Mouse (Mus musculus): ENCODE results near the gene Sppl3. TPM values are rescaled to one million over a fixed set of nuclear protein-coding genes. Genes with fewer than 3 reads are reported as not detected.

Sppl3 gene
- polyA plus RNA-seq, 1 experiment from 2014 or later: 23.6 TPM

DNA sequence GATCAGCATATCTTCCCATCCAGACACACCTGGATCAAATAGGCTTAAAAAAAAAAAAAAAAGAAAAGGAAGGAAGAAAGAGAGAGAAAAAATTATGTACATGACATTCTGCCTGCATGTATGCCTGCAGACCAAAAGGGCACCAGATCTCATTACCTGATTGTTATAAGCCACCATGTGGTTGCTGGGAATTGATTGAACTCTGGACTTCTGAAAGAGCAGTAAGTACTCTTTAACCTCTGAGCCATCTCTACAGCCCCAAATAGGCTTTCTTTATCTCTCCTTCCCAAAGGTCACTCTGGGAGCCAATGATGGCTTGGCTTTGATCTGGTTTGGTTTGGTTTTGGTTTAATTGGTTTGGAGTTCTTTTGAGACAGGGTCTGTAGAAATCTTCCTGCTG, 25.9 kb upstream of the Sppl3 start:
- DNase-seq (ENCODE audit: low spot score, missing footprints) (peak; percentile 45), ATAC-seq (ENCODE audit: low FRiP score) (no peak)
- no peaks in the 10 kb centered on the region for H3K36me3 ChIP-seq (ENCODE audit: control insufficient read depth, insufficient read depth, low read length)

DNA sequence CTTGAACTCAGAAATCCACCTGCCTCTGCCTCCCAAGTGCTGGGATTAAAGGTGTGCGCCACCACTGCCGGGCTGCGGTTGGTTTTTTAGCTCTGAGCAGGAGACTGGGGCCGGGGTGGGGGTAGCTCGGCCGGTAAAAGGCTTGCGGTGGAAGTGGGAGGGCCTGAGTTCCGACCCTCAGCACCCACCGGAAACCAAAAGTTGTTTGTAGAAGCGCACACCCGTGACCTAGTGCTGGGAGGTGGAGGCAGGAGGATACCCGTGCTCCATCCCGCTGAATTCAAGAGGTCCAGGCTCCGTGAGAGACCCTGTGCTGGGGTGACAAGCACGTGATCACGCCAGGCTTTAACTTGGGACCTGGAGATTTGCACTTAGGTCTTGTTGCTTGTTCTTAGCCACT, 14.5 kb upstream of the Sppl3 start:
- H3K9me3 ChIP-seq (ENCODE audit: control insufficient read depth, low read length): no peaks in the 10 kb centered on the region
- 88% methylated on average over 16 of the region's 16 CpGs for WGBS
- ATAC-seq (ENCODE audit: low FRiP score) (no peak), DNase-seq (ENCODE audit: low spot score, missing footprints) (peak; percentile 70)
- H3K9ac ChIP-seq (ENCODE audit: low read length): no peak overlapping the region
- H3K27me3 ChIP-seq (ENCODE audit: control insufficient read depth, insufficient read depth, low read length): no peaks in the 10 kb centered on the region
- H3K4me1 ChIP-seq (ENCODE audit: control insufficient read depth, insufficient read depth, low read length): no peaks in the 10 kb centered on the region
- no peak overlapping the region for H3K4me3 ChIP-seq (ENCODE audit: low read depth, low read length)
- no peak overlapping the region for H3K27ac ChIP-seq (ENCODE audit: low read depth, low read length)
- H3K4me2 ChIP-seq: no peak overlapping the region
- H3K36me3 ChIP-seq (ENCODE audit: control insufficient read depth, insufficient read depth, low read length): no peaks in the 10 kb centered on the region

More for the DNA sequence above, 25.9 kb upstream of the Sppl3 start:
- Histone ChIP-seq H3K27me3 (ENCODE audit: control insufficient read depth, insufficient read depth, low read length) (no peaks in the 10 kb centered on the region), H3K9me3 (ENCODE audit: control insufficient read depth, low read length) (no peaks in the 10 kb centered on the region), H3K4me1 (ENCODE audit: control insufficient read depth, insufficient read depth, low read length) (no peaks in the 10 kb centered on the region; the same call in 1 of the 2 replicates), H3K9ac (ENCODE audit: low read length) (no peak overlapping the region), H3K27ac (ENCODE audit: low read depth, low read length) (no peak overlapping the region), H3K4me2 (no peak overlapping the region), H3K4me3 (ENCODE audit: low read depth, low read length) (no peak overlapping the region)

DNA sequence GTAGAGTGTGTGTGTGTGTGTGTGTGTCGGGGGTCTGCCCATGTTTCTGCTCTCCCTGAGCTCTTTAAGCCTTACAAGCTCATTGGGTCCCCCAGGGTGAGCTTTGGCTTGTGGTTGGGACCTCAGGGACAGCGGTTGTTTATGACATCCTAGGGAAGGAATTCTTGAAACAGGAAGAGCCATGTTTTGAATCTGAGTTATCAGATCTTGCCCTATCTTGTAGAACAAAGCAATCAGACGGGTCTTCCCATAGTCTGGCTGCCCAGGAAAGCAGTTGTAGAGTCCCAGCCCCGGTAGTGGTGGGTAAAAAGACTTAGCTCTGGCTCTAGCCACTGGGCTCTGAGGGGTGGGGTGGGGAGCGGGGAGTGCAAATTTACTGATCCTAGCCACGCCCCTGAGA, 13.6 kb upstream of the Sppl3 start:
- H3K9me3 ChIP-seq (ENCODE audit: control insufficient read depth, low read length): no peaks in the 10 kb centered on the region
- no peak overlapping the region for H3K9ac ChIP-seq (ENCODE audit: low read length)
- H3K27me3 ChIP-seq (ENCODE audit: control insufficient read depth, insufficient read depth, low read length): no peaks in the 10 kb centered on the region
- no peaks in the 10 kb centered on the region for H3K36me3 ChIP-seq (ENCODE audit: control insufficient read depth, insufficient read depth, low read length)
- peak; percentile 62 for DNase-seq (ENCODE audit: low spot score, missing footprints)
- no peaks in the 10 kb centered on the region for H3K4me1 ChIP-seq (ENCODE audit: control insufficient read depth, insufficient read depth, low read length)
- 78% methylated on average over 6 of the region's 6 CpGs for WGBS
- no peak for ATAC-seq (ENCODE audit: low FRiP score)
- no peak overlapping the region for H3K4me2 ChIP-seq
- no peak overlapping the region for H3K4me3 ChIP-seq (ENCODE audit: low read depth, low read length)
- H3K27ac ChIP-seq (ENCODE audit: low read depth, low read length): no peak overlapping the region

DNA sequence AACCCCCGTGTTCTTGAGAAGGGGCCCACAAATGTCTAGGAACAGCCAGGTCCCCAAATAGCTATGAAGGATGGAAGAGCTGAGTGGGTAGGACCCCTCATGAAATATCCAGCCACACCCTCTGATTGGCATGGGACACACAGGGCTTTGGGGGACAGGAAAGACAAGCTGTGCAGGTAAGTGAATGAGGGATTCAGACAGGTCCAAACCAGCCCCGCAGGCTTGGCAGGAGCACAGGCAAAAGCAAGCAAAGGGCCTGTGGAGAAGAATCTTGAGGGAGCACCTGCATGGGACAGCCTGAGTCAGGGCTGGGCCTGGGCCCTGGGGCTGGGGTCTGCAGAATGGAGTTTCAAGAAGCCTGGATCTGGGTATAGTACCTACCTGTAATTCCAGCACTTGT, 10.4 kb upstream of the Sppl3 start:
- Histone ChIP-seq H3K9ac (ENCODE audit: low read length) (no peak overlapping the region), H3K9me3 (ENCODE audit: control insufficient read depth, low read length) (no peaks in the 10 kb centered on the region), H3K27ac (ENCODE audit: low read depth, low read length) (no peak overlapping the region), H3K4me3 (ENCODE audit: low read depth, low read length) (no peak overlapping the region), H3K4me1 (ENCODE audit: control insufficient read depth, insufficient read depth, low read length) (no peaks in the 10 kb centered on the region), H3K27me3 (ENCODE audit: control insufficient read depth, insufficient read depth, low read length) (no peaks in the 10 kb centered on the region), H3K36me3 (ENCODE audit: control insufficient read depth, insufficient read depth, low read length) (no peaks in the 10 kb centered on the region), H3K4me2 (no peak overlapping the region)
- peak; percentile 4 for DNase-seq (ENCODE audit: low spot score, missing footprints)
- no peak for ATAC-seq (ENCODE audit: low FRiP score)
- 86% methylated on average over 2 of the region's 2 CpGs for WGBS

DNA sequence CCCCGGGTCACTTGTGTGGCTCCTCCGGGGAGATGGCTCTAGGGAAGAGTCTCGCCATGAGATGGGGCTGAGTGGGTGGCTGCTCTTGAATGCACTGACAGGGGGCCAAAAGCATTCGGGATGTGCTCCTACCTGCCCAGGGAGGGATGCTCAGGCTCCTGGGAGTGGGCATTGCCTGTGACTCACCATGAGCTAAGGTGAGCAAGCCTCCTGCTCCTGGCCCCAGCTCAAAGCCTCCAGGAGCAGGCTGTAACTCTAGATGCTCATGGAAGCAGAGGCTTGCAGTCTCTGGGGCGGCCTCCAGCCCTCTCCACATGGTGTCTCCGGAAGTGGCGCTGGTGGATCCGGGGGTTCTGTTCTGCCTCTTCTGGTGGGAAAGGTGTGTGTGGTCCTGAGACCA, 9.5 kb upstream of the Sppl3 start:
- Histone ChIP-seq H3K27ac (ENCODE audit: low read depth, low read length) (no peak overlapping the region), H3K4me1 (ENCODE audit: control insufficient read depth, insufficient read depth, low read length) (no peaks in the 10 kb centered on the region), H3K4me3 (ENCODE audit: low read depth, low read length) (no peak overlapping the region), H3K9me3 (ENCODE audit: control insufficient read depth, low read length) (no peaks in the 10 kb centered on the region), H3K4me2 (no peak overlapping the region), H3K36me3 (ENCODE audit: control insufficient read depth, insufficient read depth, low read length) (no peaks in the 10 kb centered on the region), H3K27me3 (ENCODE audit: control insufficient read depth, insufficient read depth, low read length) (no peaks in the 10 kb centered on the region), H3K9ac (ENCODE audit: low read length) (no peak overlapping the region)
- DNase-seq (ENCODE audit: low spot score, missing footprints): no peak
- ATAC-seq (ENCODE audit: low FRiP score): no peak
- 64% methylated on average over 8 of the region's 8 CpGs for WGBS

DNA sequence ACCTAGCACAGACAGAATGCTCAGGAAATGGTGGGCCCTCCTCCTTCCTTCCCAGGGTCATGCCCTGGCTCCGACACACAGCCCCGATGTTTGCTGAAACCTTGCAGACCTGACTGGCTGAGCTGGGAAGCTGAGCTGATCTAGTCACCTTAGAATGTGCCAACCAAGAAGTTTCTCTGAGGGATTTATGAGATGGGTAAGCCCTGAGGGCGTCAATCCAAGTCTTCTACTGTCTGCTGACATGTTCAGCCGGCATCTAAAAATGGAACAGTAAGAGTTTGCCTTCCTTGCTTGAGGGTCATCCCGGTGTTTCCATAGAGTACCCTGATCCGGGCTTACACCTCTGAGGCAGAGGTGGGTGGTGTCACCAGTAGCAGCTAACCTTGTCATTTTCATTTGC, 8.2 kb upstream of the Sppl3 start:
- Histone ChIP-seq H3K9me3 (ENCODE audit: control insufficient read depth, low read length) (no peaks in the 10 kb centered on the region), H3K4me1 (ENCODE audit: control insufficient read depth, insufficient read depth, low read length) (no peaks in the 10 kb centered on the region), H3K9ac (ENCODE audit: low read length) (no peak overlapping the region), H3K4me2 (no peak overlapping the region), H3K27me3 (ENCODE audit: control insufficient read depth, insufficient read depth, low read length) (no peaks in the 10 kb centered on the region), H3K36me3 (ENCODE audit: control insufficient read depth, insufficient read depth, low read length) (no peaks in the 10 kb centered on the region), H3K4me3 (ENCODE audit: low read depth, low read length) (no peak overlapping the region), H3K27ac (ENCODE audit: low read depth, low read length) (no peak overlapping the region)
- ATAC-seq (ENCODE audit: low FRiP score) (no peak), DNase-seq (ENCODE audit: low spot score, missing footprints) (peak; percentile 2)
- 73% methylated on average over 6 of the region's 6 CpGs for WGBS

DNA sequence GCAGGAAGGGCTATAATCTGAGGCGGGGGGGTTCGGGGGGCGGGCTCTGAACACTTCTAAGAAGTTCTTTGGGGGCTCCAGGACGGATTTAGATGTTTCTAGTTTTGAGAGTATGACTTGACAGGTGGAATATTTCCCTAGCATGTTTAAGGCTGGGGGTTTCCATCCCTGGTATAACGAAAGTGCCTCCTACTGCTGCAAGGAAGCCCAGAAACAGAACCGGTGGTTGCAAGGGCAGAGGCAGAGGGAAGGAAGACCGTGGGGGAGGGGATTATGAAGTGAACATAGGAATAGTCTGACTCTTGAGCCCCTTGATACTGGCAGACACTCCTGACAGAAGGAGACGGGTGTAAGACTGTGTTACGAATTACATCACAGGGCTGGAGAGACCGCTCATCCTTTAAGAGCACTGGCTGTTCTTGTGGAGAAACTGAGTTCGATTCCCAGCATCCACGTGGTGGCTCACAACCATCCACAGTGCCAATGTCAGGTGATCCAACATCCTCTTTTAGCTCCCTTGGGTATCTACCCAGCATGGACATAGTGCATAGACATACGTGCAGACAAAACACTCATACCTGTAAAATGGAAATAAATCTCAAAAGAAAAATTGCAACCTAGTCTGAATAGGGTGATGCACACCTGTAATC, 7.6 kb upstream of the Sppl3 start:
- H3K9me3 ChIP-seq (ENCODE audit: control insufficient read depth, low read length): no peaks in the 10 kb centered on the region
- H3K27ac ChIP-seq (ENCODE audit: low read depth, low read length): no peak overlapping the region
- H3K4me3 ChIP-seq (ENCODE audit: low read depth, low read length): no peak overlapping the region
- no peaks in the 10 kb centered on the region for H3K4me1 ChIP-seq (ENCODE audit: control insufficient read depth, insufficient read depth, low read length)
- H3K4me2 ChIP-seq: no peak overlapping the region
- WGBS: 80% methylated on average over 13 of the region's 13 CpGs
- DNase-seq (ENCODE audit: low spot score, missing footprints) (peak; percentile 56), ATAC-seq (ENCODE audit: low FRiP score) (no peak)
- H3K9ac ChIP-seq (ENCODE audit: low read length): no peak overlapping the region
- H3K36me3 ChIP-seq (ENCODE audit: control insufficient read depth, insufficient read depth, low read length): no peaks in the 10 kb centered on the region
- no peaks in the 10 kb centered on the region for H3K27me3 ChIP-seq (ENCODE audit: control insufficient read depth, insufficient read depth, low read length)

DNA sequence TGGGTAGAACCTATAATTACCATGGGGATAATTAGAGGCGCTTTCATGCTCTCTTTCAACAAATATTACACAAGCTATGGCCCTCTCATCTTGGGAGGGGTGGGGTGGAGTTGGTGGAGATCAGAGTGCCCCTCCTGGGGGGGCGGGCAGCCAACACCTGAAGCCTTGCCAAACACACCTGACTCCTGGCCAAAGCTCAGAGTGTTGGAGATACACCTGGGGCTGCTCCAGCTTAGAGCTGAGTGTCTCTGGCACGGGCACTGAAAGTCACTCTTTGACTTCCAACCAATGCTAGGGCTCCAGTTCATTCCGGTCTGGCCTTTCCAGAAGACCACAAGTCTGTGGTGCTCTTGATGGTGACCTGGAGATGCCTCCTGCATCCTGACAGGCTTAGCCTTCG, 3.2 kb upstream of the Sppl3 start:
- peak; percentile 41 for DNase-seq (ENCODE audit: low spot score, missing footprints)
- Histone ChIP-seq H3K36me3 (ENCODE audit: control insufficient read depth, insufficient read depth, low read length) (no peaks in the 10 kb centered on the region), H3K27me3 (ENCODE audit: control insufficient read depth, insufficient read depth, low read length) (no peaks in the 10 kb centered on the region), H3K9ac (ENCODE audit: low read length) (no peak overlapping the region), H3K4me1 (ENCODE audit: control insufficient read depth, insufficient read depth, low read length) (peaks cover 12% of the 10 kb centered on the region), H3K9me3 (ENCODE audit: control insufficient read depth, low read length) (no peaks in the 10 kb centered on the region), H3K27ac (ENCODE audit: low read depth, low read length) (no peak overlapping the region), H3K4me3 (ENCODE audit: low read depth, low read length) (no peak overlapping the region), H3K4me2 (no peak overlapping the region)
- WGBS: 91% methylated on average over 5 of the region's 5 CpGs
- no peak for ATAC-seq (ENCODE audit: low FRiP score)

DNA sequence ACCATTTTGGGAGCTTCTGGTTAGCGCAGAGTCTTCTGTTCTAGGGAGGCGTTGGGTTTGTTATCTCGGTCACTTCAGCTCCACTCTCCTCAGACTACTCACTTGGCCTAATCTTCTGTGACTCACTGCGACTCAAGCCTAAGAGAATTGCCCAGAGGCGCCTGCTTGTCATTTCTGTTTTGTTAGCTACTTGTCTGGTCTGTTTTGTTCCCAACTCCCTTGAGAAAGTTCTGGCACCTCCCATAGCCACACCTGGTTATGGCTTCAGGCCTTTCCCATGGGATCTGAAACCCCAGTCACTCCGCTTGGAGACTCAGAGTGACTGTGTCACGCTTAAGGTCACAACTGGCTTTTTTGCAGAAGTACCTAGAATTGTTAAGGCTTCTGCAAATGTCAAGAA, 2.6 kb upstream of the Sppl3 start:
- Histone ChIP-seq H3K4me3 (ENCODE audit: low read depth, low read length) (no peak overlapping the region), H3K4me1 (ENCODE audit: control insufficient read depth, insufficient read depth, low read length) (peaks cover 17% of the 10 kb centered on the region), H3K9ac (ENCODE audit: low read length) (no peak overlapping the region), H3K4me2 (no peak overlapping the region), H3K36me3 (ENCODE audit: control insufficient read depth, insufficient read depth, low read length) (no peaks in the 10 kb centered on the region), H3K27ac (ENCODE audit: low read depth, low read length) (no peak overlapping the region), H3K9me3 (ENCODE audit: control insufficient read depth, low read length) (no peaks in the 10 kb centered on the region), H3K27me3 (ENCODE audit: control insufficient read depth, insufficient read depth, low read length) (no peaks in the 10 kb centered on the region)
- DNase-seq (ENCODE audit: low spot score, missing footprints): peak; percentile 64
- WGBS: 88% methylated on average over 7 of the region's 7 CpGs
- no peak for ATAC-seq (ENCODE audit: low FRiP score)

Measured in midbrain, embryonic 11.5 days (tissue).